Mouse (Mus musculus) midbrain, embryonic 15.5 days (tissue): ENCODE data around the gene Olfr153. TPM values are rescaled to one million over a fixed set of nuclear protein-coding genes. Genes with fewer than 3 reads are reported as not detected.

Experiments
- polyA plus RNA-seq: library from polyadenylated mRNA; unstranded; fragments of >200 nt; fragmentation: Nextera tagmentation; extraction: Ambion mirVana; gene quantifications from 2 replicates; pipeline ENCODE4 v1.2.1, GENCODE M21; 2015

Olfr153 gene
- polyA plus RNA-seq, 1 experiment from 2014 or later = not detected

Other genes with a start within 250 kb of the Olfr153 start
- gene Olfr1118, start 224.2 kb upstream of the Olfr153 start, polyA plus RNA-seq = not detected in 2 replicates
- gene Olfr1120, start 177.0 kb upstream of the Olfr153 start, polyA plus RNA-seq = not detected in 2 replicates
- not detected in 2 replicates for gene Olfr1121, start 161.9 kb upstream of the Olfr153 start, polyA plus RNA-seq
- not detected in 2 replicates for gene Olfr1122, start 145.9 kb upstream of the Olfr153 start, polyA plus RNA-seq
- not detected in 2 replicates for gene Olfr1123, start 115.2 kb upstream of the Olfr153 start, polyA plus RNA-seq
- not detected in 2 replicates for gene Olfr1124, start 101.5 kb upstream of the Olfr153 start, polyA plus RNA-seq
- gene Olfr1126, start 77.8 kb upstream of the Olfr153 start, polyA plus RNA-seq = not detected in 2 replicates
- not detected in 2 replicates for gene Pramel7, start 34.7 kb upstream of the Olfr153 start, polyA plus RNA-seq
- not detected in 2 replicates for gene Pramel6, start 25.2 kb upstream of the Olfr153 start, polyA plus RNA-seq
- gene Olfr1128, start 13.7 kb downstream of the Olfr153 start, polyA plus RNA-seq = not detected in 2 replicates
- gene Olfr1129, start 42.1 kb downstream of the Olfr153 start, polyA plus RNA-seq = not detected in 2 replicates
- gene Olfr1130, start 74.4 kb downstream of the Olfr153 start, polyA plus RNA-seq = not detected in 2 replicates
- not detected in 2 replicates for gene Olfr1131, start 95.3 kb downstream of the Olfr153 start, polyA plus RNA-seq
- not detected in 2 replicates for gene Olfr1132, start 105.7 kb downstream of the Olfr153 start, polyA plus RNA-seq
- not detected in 2 replicates for gene Olfr1133, start 115.6 kb downstream of the Olfr153 start, polyA plus RNA-seq
- gene Olfr1134, start 126.7 kb downstream of the Olfr153 start, polyA plus RNA-seq = not detected in 2 replicates
- gene Olfr1135, start 141.9 kb downstream of the Olfr153 start, polyA plus RNA-seq = not detected in 2 replicates
- gene Olfr1136, start 162.2 kb downstream of the Olfr153 start, polyA plus RNA-seq = not detected in 2 replicates
- gene Olfr1137, start 181.4 kb downstream of the Olfr153 start, polyA plus RNA-seq = not detected in 2 replicates
- not detected in 2 replicates for gene Olfr1138, start 208.2 kb downstream of the Olfr153 start, polyA plus RNA-seq
- gene Olfr1140, start 212.0 kb downstream of the Olfr153 start, polyA plus RNA-seq = not detected in 2 replicates
- gene Olfr1141, start 222.2 kb downstream of the Olfr153 start, polyA plus RNA-seq = not detected in 2 replicates
- gene Olfr152, start 247.7 kb downstream of the Olfr153 start, polyA plus RNA-seq = not detected in 2 replicates